Mouse (Mus musculus) cortical plate, adult 2 months (tissue): ENCODE data around the gene D8Ertd738e.

Source experiments
- CTCF ChIP-seq: fragments of 200-500 bp; IDR thresholded peaks from 2 replicates; pipeline ENCODE4 v1.5.1; 2011; ENCODE audit warnings: mild to moderate bottlenecking, control low read depth, low read length; ENCODE audit not compliant: insufficient read depth; ENCODE audit errors: extremely low read depth
- POLR2A ChIP-seq: fragments of 200-500 bp; IDR thresholded peaks from 2 replicates; pipeline ENCODE4 v1.6.1; 2011; ENCODE audit warnings: mild to moderate bottlenecking, low read length, control low read depth; ENCODE audit not compliant: insufficient read depth; ENCODE audit errors: extremely low read depth

DNA sequence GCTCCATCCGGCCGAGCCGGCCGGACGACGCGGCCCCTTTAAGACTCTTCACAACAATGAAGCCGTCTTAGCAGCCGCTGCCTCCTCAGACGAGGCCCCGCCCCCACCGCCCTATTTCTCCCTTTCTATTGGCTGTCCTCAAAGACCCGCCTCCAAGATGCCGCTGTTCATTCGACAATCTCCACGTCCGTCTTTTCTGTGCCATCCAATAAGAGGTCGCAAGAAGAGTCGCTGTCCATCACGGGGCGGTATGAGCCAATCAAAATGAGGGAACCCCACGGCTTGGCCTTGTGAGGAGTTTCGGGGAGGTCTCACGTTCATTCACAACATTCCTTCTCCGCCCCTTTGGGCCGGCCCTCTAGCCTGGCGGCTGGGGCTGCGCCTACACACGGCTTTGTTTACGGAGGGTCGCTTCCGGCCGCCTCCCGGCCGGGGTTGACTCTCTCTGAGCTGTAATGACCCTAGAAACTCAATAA is 12.5 kb downstream of the D8Ertd738e start, which contains the start of gene Zswim4:
- TF ChIP-seq CTCF (no peak), POLR2A (peak; percentile 71; the same call in 1 of the 2 replicates)
